Mouse (Mus musculus) midbrain, embryonic 11.5 days (tissue): ENCODE results near the gene Mrpl37. TPM values are rescaled to one million over a fixed set of nuclear protein-coding genes. Genes with fewer than 3 reads are reported as not detected.

ENCODE experiments used
- ATAC-seq: fragments of 200-750 bp; cut with Nextera tagmentation; 2 replicates; pipeline ENCODE4 v1.8.0; 2017; ENCODE audit warnings: moderate TSS enrichment, moderate library complexity; ENCODE audit not compliant: low FRiP score
- DNase-seq: peaks from one replicate; pipeline ENCODE4 v3.0.0; 2015; ENCODE audit warnings: low spot score; ENCODE audit errors: missing footprints
- H3K27ac ChIP-seq: fragments of 300-500 bp; sonication (generic); 2 replicates; pipeline ENCODE4 v1.5.1; 2014; ENCODE audit warnings: low read depth, low read length
- H3K27me3 ChIP-seq: fragments of 300-500 bp; sonication (generic); 2 replicates; pipeline ENCODE4 v1.6.1; 2014; ENCODE audit warnings: mild to moderate bottlenecking, low read length, moderate library complexity, mixed read lengths; ENCODE audit not compliant: control insufficient read depth, insufficient read depth
- H3K36me3 ChIP-seq: fragments of 300-500 bp; sonication (generic); 2 replicates; pipeline ENCODE4 v1.6.1; 2014; ENCODE audit warnings: mild to moderate bottlenecking, low read length, moderate library complexity, mixed read lengths; ENCODE audit not compliant: control insufficient read depth, insufficient read depth
- H3K4me1 ChIP-seq: fragments of 300-500 bp; sonication (generic); 2 replicates; pipeline ENCODE4 v1.6.1; 2014; ENCODE audit warnings: low read length; ENCODE audit not compliant: control insufficient read depth, insufficient read depth
- H3K4me2 ChIP-seq: fragments of 300-500 bp; sonication (generic); 2 replicates; pipeline ENCODE4 v1.6.1; 2014; ENCODE audit warnings: mild to moderate bottlenecking, moderate library complexity
- H3K4me3 ChIP-seq: fragments of 300-500 bp; sonication (generic); 2 replicates; pipeline ENCODE4 v1.5.1; 2014; ENCODE audit warnings: low read depth, low read length
- H3K9ac ChIP-seq: fragments of 300-500 bp; sonication (generic); 2 replicates; pipeline ENCODE4 v1.6.1; 2014; ENCODE audit warnings: low read length
- H3K9me3 ChIP-seq: fragments of 300-500 bp; sonication (generic); 2 replicates; pipeline ENCODE4 v1.6.1; 2016; ENCODE audit warnings: low read length; ENCODE audit not compliant: control insufficient read depth
- WGBS: fragments of 180-500 bp; shearing (Covaris S2); extraction: QIAGEN DNeasy Blood & Tissue Kit; methylation state at CpG from one replicate; pipeline ENCODE4 v1.1.7; 2014; 5-methylcytosine and 5-hydroxymethylcytosine counted together
- polyA plus RNA-seq: library from polyadenylated mRNA; unstranded; fragments of >200 nt; fragmentation: Nextera tagmentation; extraction: Ambion mirVana; gene quantifications from 2 replicates; pipeline ENCODE4 v1.2.1, GENCODE M21; 2014

The Mrpl37 gene
- polyA plus RNA-seq, 1 experiment from 2014 or later, result 112 TPM

- Histone ChIP-seq H3K4me1 (peaks cover 14% of the 10 kb centered on the region; the same call in 1 of the 2 replicates), H3K4me3 (no peak within 1 kb of the TSS), H3K36me3 (no peaks in the 10 kb centered on the region), H3K9me3 (no peaks in the 10 kb centered on the region), H3K27ac (no peak within 1 kb of the TSS; the same call in 1 of the 2 replicates), H3K27me3 (no peaks in the 10 kb centered on the region), H3K4me2 (no peak within 1 kb of the TSS), H3K9ac (peak within 1 kb of the TSS; percentile 27; the same call in 1 of the 2 replicates)
- ATAC-seq (no peak), DNase-seq (no peak)
- WGBS, result 58% methylated on average over 16 of the region's 16 CpGs
Measured at GRCm38 (mm10) chr4:107096841-107097373, 30.2 kb upstream of the Mrpl37 start, which contains the start of gene Cdcp2. Cdcp2 (plus strand) TSS chr4:107096891.

- H3K4me1 ChIP-seq, result peaks cover 14% of the 10 kb centered on the region; the same call in 1 of the 2 replicates
- no peak overlapping the region for H3K27ac ChIP-seq
- H3K9me3 ChIP-seq, result no peaks in the 10 kb centered on the region
- no peaks in the 10 kb centered on the region for H3K27me3 ChIP-seq
- H3K9ac ChIP-seq, result no peak overlapping the region; the same call in 1 of the 2 replicates
- no peaks in the 10 kb centered on the region for H3K36me3 ChIP-seq
- WGBS, result 34% methylated on average over 6 of the region's 6 CpGs
- no peak overlapping the region for H3K4me2 ChIP-seq
- ATAC-seq (0 out of 2 replicates have a peak, but pooled peaks have one; percentile 26), DNase-seq (no peak)
- no peak overlapping the region for H3K4me3 ChIP-seq
Measured at GRCm38 (mm10) chr4:107096043-107096442, 29.4 kb upstream of the Mrpl37 start.

GRCm38 (mm10) chr4:107094484-107095187, 28.0 kb upstream of the Mrpl37 start:
- no peak overlapping the region for H3K27ac ChIP-seq
- no peak for ATAC-seq

GRCm38 (mm10) chr4:107091696-107092095, 25.0 kb upstream of the Mrpl37 start:
- Histone ChIP-seq H3K27me3 (no peaks in the 10 kb centered on the region), H3K4me3 (no peak overlapping the region), H3K36me3 (no peaks in the 10 kb centered on the region), H3K9me3 (no peaks in the 10 kb centered on the region), H3K4me2 (no peak overlapping the region), H3K27ac (no peak overlapping the region), H3K4me1 (peaks cover 12% of the 10 kb centered on the region; the same call in 1 of the 2 replicates), H3K9ac (no peak overlapping the region)
- 83% methylated on average over 14 of the region's 14 CpGs for WGBS
- no peak for DNase-seq
- ATAC-seq, result no peak

More at GRCm38 (mm10) chr4:107094484-107095187, 28.0 kb upstream of the Mrpl37 start:
- H3K36me3 ChIP-seq, result no peaks in the 10 kb centered on the region
- H3K4me1 ChIP-seq, result peaks cover 14% of the 10 kb centered on the region; the same call in 1 of the 2 replicates
- H3K27me3 ChIP-seq, result no peaks in the 10 kb centered on the region
- no peaks in the 10 kb centered on the region for H3K9me3 ChIP-seq
- H3K9ac ChIP-seq, result no peak overlapping the region
- DNase-seq, result no peak
- H3K4me3 ChIP-seq, result no peak overlapping the region
- 84% methylated on average over 16 of the region's 16 CpGs for WGBS
- H3K4me2 ChIP-seq, result no peak overlapping the region

GRCm38 (mm10) chr4:107084858-107085257, 18.2 kb upstream of the Mrpl37 start:
- H3K4me3 ChIP-seq, result no peak overlapping the region
- H3K9ac ChIP-seq, result no peak overlapping the region; the same call in 1 of the 2 replicates
- H3K4me2 ChIP-seq, result no peak overlapping the region; the same call in 1 of the 2 replicates
- no peaks in the 10 kb centered on the region for H3K36me3 ChIP-seq
- H3K4me1 ChIP-seq, result peaks cover 26% of the 10 kb centered on the region
- DNase-seq, result peak; percentile 96
- no peaks in the 10 kb centered on the region for H3K27me3 ChIP-seq
- no peaks in the 10 kb centered on the region for H3K9me3 ChIP-seq
- peak overlapping the region; percentile 81 for H3K27ac ChIP-seq
- ATAC-seq, result peak; percentile 94
- 4% methylated on average over 6 of the region's 6 CpGs for whole genome bisulfite sequencing

- no peak overlapping the region; the same call in 1 of the 2 replicates for H3K4me2 ChIP-seq
- no peaks in the 10 kb centered on the region for H3K36me3 ChIP-seq
- H3K4me3 ChIP-seq, result no peak overlapping the region
- no peaks in the 10 kb centered on the region for H3K27me3 ChIP-seq
- DNase-seq, result no peak
- H3K9me3 ChIP-seq, result no peaks in the 10 kb centered on the region
- ATAC-seq, result peak; percentile 73
- WGBS, result 13% methylated on average over 1 of the region's 1 CpGs
- H3K9ac ChIP-seq, result peak overlapping the region; percentile 17; the same call in 1 of the 2 replicates
- peak overlapping the region; percentile 81 for H3K27ac ChIP-seq
- peaks cover 26% of the 10 kb centered on the region for H3K4me1 ChIP-seq
Measured at GRCm38 (mm10) chr4:107084343-107084742, 17.7 kb upstream of the Mrpl37 start.

GRCm38 (mm10) chr4:107083126-107083525, 16.5 kb upstream of the Mrpl37 start:
- Histone ChIP-seq H3K4me2 (no peak overlapping the region), H3K9me3 (no peaks in the 10 kb centered on the region), H3K4me3 (no peak overlapping the region), H3K9ac (no peak overlapping the region), H3K27me3 (no peaks in the 10 kb centered on the region), H3K36me3 (no peaks in the 10 kb centered on the region), H3K27ac (no peak overlapping the region), H3K4me1 (peaks cover 26% of the 10 kb centered on the region)
- DNase-seq (no peak), ATAC-seq (no peak)
- WGBS, result 88% methylated on average over 4 of the region's 4 CpGs

- H3K4me2 ChIP-seq, result no peak overlapping the region
- H3K27ac ChIP-seq, result no peak overlapping the region
- H3K36me3 ChIP-seq, result no peaks in the 10 kb centered on the region
- no peak for ATAC-seq
- DNase-seq, result no peak
- no peak overlapping the region for H3K4me3 ChIP-seq
- no peaks in the 10 kb centered on the region for H3K27me3 ChIP-seq
- 88% methylated on average over 3 of the region's 3 CpGs for WGBS
- peaks cover 26% of the 10 kb centered on the region for H3K4me1 ChIP-seq
- no peak overlapping the region for H3K9ac ChIP-seq
- no peaks in the 10 kb centered on the region for H3K9me3 ChIP-seq
Measured at GRCm38 (mm10) chr4:107082185-107082584, 15.5 kb upstream of the Mrpl37 start.

GRCm38 (mm10) chr4:107079716-107080115, 13.0 kb upstream of the Mrpl37 start:
- H3K36me3 ChIP-seq, result no peaks in the 10 kb centered on the region
- H3K27ac ChIP-seq, result no peak overlapping the region
- H3K9ac ChIP-seq, result no peak overlapping the region
- DNase-seq, result no peak
- H3K4me1 ChIP-seq, result peaks cover 20% of the 10 kb centered on the region
- no peaks in the 10 kb centered on the region for H3K27me3 ChIP-seq
- no peak overlapping the region for H3K4me2 ChIP-seq
- no peak for ATAC-seq
- no peaks in the 10 kb centered on the region for H3K9me3 ChIP-seq
- H3K4me3 ChIP-seq, result no peak overlapping the region
